Mouse (Mus musculus) left cerebral cortex, adult 11 months (tissue): Measurements from ENCODE around the gene Ttf2.

ENCODE experiments used
- DNase-seq: peaks from one replicate; pipeline ENCODE4 v3.0.0; 2022; ENCODE audit warnings: low spot score

Gene Ttf2

DNA sequence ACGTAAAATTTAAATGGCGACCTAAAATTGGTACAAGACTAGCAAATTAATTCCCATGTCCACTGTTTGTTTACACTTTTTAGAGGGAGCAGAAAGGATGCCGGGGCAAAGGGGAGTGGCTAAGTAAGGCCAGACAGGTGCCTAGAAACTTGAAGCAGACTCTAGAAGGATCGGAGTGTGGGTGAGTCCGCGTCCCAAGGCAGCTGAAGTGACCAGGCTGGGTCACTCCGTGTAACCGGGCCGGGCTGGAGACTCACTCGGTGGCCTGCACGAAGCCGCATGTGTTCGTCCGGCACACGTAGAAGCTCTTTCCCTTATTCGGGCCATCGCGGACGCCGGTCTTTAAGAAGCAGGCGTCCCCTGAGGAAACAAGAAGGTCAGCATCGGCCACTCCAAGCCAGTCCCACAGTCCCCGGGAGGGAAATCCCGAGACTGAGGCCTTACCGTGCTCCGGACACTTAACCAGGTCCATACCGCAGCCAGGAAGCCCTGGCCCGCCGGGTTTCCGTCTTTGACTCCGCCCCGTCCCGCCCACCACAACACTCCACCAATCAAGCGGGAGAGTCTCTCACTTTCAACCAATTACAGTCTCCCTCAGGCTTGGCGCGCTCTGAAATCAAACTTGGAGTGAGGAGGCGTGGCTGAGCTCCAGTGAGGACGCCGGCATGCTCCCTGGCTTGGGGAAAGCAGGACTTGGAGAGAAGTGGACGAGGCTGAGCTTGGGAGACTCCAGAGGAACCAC, at the start of gene Ttf2:
Ttf2 (minus strand) TSS at position 488 of the 742 bp plus-strand sequence.
- peak; percentile 74 for DNase-seq

DNA sequence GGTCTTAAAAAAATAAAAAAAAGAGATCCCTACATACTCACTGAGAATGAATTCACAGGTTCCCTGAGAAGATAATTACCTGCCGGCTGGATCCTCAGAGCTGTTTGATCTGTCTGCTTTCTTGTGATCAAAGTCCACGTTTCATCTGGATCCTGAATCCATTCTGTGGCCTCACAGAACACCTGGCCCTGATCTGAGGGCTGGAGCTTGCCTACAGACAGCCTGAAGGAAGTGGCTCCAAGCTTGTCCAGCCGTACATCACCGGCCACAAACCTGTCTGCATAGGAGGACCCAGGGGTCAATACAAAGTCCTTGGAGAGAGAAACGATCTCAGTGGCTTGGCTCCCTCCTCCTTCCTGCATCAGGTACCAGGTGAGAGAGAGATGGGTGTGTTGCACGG, 49.0 kb upstream of the Ttf2 start:
- no peak for DNase-seq

DNA sequence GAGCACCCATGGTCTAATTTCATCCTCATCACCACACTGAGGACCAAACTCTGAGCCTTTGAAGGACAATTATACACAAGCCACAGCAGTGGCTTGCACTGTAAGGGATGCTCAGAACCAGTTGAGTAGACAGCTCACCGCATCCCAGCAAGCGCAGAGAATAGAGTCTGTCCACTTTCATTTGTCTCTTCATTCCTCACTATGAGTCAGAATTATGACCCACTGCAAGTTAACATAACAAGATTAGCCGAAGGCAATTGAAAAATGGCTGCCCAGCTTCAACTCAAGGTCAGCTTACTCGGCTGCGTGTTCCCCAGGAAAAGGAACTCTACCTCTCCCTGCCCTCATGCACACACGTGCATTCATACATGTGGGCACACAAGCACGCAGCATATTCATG, 46.6 kb upstream of the Ttf2 start:
- DNase-seq, result no peak

DNA sequence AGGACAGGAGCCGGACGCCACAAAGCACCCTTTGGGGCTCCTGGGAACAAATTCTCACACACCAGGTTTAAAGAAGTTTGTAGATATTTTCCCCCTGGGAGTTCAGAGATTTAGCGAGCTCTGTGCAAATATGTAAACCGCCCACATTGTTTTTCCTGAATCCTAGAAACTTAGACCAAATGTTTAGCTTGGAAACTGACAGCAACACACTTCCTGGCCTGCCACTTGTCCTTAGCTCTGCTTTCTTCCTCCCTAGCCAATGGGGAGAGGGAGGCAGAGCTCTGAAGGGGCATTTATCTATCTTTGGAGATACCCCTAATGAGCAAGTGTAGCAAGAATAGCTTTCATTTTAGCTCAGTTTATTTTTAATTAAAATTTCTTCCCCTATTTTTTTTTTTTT, 45.8 kb upstream of the Ttf2 start:
- no peak for DNase-seq

DNA sequence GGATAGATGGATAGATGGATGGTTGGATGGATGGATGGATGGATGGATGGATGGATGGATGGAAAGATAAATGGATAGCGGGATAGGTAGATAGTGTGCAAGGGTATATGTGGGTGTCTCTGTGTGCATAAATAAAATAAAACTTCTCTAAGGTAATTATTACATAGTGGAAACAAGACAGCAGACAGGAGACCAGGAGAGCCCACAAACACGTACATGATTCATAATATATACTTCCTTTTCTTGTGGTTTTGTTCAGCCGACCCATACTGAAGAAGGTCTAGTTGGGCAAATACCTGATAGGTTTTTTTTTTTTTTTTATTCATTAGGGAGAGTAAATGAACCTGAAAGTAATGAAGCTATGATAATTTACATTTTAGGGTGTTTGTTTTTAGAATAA, 44.1 kb upstream of the Ttf2 start:
- no peak for DNase-seq

DNA sequence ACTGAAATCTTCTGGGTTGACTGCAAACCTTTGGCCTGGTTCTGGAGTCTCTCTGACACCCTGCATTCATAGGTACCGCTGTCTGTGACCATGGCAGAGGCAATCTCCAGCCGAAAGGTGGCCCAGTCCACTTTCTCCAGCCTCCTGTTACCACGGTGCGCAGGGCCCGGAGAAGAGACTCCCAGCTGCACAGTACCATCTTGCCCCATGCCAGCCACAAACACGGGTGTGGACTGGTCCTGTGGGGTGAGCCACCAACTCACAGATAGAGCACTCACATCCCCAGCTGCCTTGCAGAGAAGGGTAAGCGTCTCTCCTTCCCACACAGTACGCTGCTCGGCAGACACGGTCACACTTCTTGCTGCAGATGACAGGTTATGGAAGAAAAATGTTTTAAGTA, 43.5 kb upstream of the Ttf2 start:
- DNase-seq, result no peak

DNA sequence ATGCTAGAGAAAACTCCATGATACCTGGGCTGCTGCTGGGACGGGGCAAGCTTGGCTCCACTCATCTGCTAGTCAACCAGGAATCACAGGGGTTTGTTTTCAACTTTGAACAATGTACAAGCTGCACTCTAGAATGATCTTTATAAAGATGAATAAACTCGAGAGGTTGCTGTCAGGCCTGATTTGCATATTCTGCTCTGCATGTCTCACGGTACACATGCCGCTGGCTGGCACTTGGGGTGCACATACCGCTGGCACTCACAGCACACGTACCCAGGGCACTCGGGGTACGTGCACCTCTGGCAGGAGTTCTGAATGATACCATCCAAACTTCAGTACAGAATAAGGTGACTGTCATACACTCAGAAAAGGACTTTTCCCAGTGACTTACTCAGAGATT, 43.1 kb upstream of the Ttf2 start:
- no peak for DNase-seq

DNA sequence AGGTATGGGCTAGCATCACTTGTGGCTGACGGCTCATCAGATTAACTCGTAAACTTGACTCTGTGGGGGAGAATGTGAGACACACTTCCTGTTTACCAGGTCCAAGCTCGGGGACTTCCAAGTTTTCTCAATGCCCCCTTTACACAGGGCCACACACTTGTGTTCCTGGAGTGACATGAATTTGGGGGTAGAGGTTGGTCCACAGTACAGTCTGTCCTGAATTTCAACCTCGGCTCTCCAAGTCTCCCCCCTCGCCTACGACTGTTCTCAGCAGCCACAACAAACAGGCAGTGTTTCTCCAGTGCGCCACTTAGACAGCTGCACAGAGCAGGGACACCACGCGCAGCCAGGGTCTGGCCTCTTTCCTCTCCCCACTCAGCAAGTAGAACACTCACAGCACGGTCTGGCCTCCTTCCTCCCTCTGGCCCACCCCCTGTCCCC, 42.7 kb upstream of the Ttf2 start:
- DNase-seq, result no peak

DNA sequence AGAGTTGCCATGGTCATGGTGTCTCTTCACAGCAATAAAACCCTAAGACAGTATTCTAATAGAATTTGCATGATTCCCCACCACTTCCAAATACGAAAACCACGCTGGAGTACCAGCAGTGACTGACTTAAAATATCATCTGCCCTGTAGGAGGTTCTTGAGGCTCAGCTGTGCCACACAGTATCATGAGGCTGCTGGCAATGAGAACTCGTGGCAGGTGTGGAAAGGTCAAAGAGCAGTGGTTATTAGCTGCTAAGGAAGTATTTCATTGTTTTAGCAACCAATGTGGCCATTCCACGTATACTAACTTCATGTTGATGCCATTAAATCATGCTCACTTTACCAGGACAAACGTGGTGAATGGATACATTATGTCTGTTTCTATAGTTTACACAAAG, 41.7 kb upstream of the Ttf2 start:
- no peak for DNase-seq

DNA sequence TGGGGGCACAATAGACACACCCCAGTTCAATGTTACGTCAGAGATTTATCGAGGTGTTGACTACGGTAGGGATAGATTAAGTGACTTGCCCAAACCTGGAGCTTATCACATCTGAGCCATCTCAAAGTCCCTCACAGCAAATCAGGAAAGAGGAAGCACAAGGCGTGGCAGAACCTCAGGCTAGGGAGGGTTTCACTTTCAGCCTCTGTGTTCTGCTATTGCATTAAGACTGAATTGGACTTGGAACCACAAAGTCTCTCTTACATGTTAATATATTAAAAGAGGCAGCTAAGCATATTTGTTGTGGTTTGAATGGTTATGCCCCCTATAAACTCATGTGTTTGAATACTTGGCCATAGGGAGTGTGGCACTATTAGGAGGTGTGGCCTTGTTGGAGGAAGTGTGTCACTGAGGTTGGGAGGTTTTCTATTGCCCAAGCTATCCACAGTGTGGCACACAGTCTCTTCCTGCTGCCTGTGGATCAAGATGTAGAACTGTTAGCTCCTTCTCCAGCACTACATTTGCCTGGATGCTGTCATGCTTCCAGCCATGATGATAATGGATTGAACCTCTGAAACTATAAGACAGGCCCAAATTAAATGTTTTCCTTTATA, 41.2 kb upstream of the Ttf2 start:
- DNase-seq, result no peak

DNA sequence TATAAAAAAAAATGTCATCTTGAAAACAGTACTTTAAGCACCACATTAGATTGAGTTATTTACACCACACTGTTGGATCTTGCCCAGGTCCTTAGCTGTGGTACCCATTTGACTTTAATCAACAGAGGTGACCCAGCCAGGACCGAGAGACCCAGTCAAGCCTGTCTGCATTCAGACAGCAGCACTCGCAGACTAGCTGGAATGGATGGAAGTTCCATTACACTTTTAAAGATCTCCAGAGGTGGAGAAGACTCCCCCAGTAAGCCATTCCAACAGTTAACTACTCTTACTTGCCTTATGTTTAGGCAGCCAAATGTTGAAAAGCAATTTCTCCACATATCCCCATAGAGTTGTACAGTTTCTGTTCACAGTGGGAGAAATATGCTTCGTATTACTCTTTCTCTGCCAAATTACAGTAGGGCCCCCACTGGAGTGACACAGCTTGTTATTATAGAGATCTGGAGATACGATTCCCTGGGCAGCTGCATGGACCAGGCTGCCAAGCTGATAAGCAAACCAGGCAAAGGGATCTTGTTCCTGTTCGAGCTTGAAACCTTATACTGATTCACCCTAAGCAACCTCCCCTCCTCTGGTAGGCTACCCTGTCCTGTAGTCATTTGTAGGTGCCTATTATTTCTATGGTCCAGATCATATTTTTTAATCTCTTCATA, 37.8 kb upstream of the Ttf2 start:
- no peak for DNase-seq

DNA sequence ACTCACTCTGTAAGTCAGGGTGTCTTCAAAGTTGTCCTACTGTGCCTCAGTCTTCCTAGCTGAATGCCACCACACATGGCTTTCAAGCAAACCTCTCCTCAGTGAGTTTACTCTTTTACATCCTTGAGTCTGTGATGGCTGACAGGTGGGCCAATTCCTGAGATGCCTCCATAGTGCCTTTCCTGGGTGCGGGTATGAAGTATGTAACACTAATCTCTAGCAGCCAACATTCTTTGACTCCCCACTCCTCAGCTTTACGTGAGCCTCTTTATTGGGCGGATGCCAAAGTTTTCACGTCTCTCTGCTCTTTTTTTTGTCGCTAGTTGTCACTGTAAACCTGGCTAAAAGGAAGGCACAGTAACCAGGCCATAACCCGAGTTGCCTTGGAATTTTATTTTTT, 35.9 kb upstream of the Ttf2 start:
- DNase-seq, result no peak

DNA sequence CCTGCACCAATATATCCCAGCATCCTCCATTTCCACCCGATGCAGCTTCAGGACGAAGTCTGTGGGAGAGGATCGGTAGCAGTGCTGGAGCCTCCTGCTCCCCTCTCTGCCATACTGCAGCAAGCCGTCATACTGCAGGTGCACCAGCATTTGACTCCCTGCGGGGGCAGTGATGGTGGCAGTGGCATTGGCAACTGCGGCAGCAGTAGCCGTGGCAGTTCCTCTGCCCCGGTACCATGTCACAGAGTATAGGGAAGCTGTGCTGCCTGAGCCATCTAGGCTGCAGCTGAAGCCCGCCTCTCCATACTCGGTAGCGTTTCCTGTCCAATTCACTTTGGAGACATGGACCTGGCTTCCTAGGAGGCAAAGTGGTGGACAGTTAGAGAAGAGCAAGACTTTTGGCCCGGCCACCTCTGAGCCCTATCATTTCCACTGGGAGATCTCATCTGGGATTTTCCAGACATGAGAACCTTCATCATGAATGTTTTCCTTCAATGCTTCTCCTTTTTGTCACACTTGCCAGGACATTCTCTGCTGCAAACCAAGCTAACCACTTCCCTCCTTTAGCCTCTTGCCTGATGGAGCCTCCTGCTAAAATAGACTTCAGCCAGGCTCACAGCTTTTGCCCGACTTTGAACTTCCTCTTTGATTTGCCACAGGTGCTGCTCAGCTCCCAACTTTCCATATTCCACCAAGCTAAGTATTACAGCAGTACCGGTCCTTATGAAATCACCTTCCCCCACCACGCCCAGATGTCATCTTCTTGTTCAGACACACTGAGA, 34.3 kb upstream of the Ttf2 start:
- no peak for DNase-seq

DNA sequence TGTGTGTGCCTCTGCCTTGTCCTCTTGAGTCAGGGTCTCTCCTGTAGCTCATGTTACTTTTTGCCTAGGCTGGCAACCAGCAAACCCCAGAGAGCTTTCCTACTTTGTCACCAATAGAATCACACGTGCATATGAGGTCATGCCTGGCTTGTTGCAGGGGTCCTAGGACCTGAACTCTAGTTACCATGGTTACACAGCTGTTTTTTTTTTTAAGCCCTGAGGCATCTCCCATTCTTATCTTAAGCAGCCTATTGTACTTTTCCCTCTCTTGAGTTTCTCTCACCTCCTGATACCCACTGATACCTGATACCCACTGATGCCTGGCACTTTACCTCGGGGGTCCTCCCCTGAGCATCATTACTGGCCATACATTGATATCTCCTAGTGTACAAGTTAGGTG, 30.3 kb upstream of the Ttf2 start:
- no peak for DNase-seq

DNA sequence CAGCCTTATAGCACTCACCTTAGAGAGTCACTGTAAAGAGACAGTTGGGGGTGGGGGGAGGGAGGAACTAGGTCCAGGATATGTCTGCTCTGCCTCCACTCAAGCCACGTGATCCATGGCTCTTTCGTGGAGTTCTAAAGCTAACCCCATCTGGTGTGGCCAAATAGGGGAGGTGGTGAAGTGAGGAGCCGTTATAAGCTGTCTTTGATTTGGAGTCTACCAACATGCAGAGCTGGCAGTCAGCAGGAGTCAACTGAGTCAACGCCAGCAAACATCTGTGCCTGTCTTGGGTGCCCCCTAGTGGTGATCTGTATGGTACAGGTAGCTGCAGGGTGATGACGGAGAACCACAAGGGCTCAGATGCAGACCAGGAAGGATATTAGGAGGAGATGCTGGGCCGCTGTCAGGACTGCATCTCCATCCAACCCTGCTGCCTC, 29.5 kb upstream of the Ttf2 start:
- peak; percentile 47 for DNase-seq

DNA sequence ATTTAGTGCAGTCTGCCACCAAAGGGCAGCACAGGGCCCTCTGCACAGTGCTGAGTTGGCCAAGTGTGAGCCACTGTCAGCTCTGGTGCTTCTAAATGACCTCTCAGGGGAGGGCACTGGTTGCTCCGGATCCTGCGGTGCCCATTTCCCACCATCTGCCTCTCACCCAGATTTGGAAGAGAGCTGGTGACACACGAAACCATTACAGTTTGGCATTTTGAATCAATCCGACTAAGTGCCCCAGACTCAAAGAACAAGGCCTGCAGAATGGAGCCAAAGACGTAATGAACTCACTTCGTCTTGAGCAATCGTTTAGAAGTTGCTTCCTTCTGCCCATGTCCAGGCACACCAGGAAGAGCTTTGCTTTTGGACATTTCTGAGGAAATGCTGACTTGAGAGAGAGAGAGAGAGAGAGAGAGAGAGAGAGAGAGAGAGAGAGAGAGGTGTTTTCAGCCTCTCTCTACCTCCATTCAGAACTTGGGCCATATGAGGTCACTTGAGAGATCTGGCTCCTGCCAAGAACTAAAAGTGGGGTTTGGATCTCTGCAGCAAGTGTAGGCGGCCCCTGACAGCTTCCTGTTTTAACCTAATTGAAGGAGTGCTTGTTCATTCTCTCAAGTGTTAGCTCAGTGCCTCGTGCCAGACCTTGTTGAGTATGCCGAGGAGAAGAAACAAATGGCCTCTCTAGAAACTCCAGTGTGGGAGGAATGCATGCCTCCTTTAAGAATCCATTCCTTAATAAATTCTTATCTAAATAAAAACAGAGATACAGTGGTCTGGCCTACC, 28.5 kb upstream of the Ttf2 start:
- DNase-seq, result peak; percentile 33

DNA sequence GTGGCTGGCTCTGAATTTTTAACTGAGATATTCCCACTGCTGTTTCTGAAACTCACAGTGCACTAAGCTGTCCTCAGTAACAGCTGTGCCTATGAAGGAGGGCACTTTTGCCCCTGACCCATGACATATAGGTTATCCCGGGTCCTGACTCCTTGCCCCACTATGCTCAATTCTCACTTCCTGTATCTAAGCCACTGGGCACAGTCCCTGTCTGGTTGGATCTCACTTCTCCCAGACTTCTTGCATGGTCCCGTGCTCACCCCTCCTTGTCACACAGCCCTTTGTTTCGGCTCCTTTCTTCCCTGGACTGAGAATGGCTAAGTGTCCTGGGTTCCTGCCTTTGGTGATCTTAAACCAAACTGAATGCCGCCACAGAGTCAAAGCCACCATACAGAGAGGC, 24.8 kb upstream of the Ttf2 start:
- DNase-seq, result no peak

DNA sequence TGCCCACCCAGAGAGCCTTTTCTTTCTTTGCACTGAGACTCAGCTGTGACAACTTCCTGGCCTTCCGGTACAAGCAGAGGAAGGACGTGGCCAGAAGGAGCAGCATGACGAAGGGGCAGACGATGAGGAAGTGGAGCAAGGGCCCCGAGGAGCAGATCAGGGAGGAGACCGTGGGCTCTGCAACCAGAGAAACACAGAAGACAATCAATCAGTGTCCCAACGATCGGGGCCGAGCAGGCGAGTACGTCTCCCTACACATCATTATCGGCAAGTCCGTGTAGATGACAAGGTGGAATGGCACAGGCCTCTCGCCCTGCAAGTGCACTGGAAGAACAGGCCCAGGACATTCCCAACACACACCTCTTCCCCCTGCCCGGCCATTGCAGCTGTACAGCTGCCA, 24.3 kb upstream of the Ttf2 start:
- no peak for DNase-seq

DNA sequence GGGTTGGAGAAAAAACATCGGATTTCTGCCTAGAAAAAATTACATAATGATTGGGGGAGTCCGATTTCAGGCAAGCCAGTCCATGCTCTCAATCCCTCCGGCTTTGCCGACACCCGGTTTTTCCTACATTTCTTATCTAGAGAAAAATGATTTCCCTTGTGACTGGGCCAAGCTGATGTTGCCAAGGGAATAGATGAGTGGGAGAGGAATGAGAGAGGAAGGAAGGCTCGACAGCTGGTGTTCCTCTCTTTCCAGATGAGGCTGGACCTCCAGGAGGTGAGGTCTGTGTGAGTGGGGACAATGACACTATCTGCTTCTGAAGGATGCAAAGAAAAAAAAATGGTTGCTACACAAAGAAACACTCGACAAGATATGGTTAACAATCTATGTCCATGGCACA, 23.7 kb upstream of the Ttf2 start:
- DNase-seq, result no peak

DNA sequence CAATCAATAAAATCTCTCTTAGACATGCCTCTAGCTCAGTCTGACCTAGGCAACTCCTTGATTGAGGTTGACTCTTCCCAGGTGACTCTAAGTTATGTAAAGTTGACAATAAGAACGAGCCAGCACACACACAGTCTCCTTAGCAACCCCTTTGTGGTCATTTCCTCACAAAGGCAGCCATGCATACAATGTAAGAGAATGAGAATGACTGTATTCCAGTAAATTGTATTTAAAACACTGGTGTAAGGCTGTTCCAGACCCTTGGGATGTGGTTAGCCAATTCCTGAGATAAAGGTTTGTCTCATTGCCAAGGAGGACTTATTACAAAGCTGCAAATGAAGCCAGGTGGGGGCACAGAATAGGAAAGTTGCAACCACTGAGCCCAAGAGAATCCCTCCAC, 20.8 kb upstream of the Ttf2 start:
- DNase-seq, result no peak

DNA sequence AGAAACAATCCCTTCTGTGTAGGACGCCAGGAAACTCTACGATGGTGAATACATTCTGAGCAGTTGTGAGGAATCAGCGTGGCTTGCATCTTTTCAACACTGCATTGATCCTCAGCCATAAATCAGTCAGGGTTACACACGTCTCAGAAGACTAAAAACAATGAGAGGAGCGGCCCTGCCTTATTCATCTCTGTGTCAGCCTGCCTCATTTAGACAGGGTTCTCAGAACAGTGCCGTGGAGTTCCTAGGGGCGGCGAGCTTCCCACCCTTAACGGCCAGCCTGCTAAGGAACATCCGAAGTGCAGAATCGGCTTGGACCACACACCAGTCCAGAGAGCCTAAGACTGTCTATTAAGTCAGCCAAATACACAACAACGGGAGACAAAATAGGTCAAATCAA, 20.0 kb upstream of the Ttf2 start:
- DNase-seq, result no peak

DNA sequence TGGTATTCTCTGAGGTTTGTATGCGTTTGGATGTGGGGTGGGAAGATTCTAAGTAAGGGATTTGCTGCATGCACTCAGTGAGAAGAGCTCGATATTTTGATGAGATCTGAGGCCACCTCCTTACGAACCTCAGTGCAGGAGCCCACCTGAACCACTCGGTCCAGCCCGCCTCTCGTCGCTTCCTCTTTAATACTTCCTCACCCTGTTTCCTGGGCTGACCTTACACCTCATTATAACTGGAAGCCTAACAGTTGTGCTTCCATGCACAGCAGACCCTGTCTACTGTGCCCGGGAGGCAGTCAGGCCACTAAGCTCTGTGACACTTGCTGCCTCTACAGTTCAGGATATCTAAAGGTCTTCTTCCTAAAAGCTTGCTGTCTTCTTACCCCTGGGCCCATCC, 9.8 kb upstream of the Ttf2 start:
- no peak for DNase-seq
